Comparison of ENCODE assay signal across 9 mouse cellular contexts in the genomic region with DNA sequence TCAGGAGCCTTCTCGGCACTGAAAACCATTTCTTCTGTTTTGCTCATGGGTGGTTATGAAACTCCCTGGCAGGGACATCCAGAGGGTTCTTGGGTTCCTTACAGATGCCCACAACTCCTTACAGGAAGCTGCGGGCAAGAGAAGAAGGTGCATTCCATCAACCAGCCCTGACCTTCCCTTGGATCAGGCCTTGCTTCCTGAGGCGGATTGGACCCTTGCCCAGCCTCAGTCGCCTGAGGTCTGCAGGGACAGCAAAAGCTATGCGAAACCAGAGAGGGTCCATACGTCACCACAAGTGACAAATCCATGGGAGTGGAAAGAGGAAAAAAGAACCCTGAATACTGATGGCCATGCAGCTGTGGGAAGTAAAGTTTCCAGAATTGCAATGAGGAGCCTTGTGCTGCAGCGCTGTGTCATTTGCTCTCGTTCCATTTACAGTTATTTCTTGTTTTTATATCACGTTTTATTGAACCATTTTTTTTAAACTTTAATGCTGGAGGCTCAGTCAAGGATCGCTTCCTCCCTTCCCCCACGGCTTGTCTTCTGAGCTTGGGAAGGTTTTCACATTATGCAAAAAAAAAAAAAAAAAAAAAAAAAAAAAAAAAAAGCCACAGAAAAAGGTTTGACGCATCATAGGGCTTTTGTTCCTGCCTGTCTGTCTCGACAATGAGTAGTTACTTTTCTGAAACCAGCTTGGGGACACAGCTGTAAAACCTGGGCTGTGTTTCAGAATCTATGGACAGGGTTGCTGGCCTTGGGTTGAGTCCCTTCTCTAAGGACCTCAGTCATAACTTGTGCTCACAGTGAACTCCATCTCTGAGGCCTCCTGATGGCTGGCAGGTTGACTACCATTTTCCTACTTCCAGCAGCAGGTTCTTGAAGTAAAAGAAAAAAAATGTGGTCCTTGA.
DNase-seq lines count a peak whose midpoint lies in the region; ATAC-seq and TF ChIP-seq lines count a peak whose summit lies in the region.
"Had no signal": no experiment of that assay in that cellular context is flagged by ENCODE, and none has a peak within 500 bp of the region (broad histone marks: within the 10 kb centered on the region; RNA-seq: fewer than 3 reads in every experiment).

No protein-coding gene starts in this region.

- ATAC-seq in heart, embryonic 11.5 days (replicated peaks; ENCODE audit: insufficient number of reproducible peaks, low FRiP score, low TSS enrichment), result no peak
- no peak; the same call in 1 of the 2 replicates for ATAC-seq in kidney, embryonic 14.5 days (ENCODE audit: low FRiP score, low TSS enrichment)

- peaks cover 3% of the 10 kb centered on the region; the same call in 1 of the 2 replicates for H3K9me3 ChIP-seq in heart, embryonic 11.5 days (replicated peaks; ENCODE audit: control insufficient read depth, low read length)
- H3K9me3 ChIP-seq in ES-E14 (ENCODE audit: control insufficient read depth, insufficient read depth, low read depth, low read length), result no peaks in the 10 kb centered on the region
- peaks cover 5% of the 10 kb centered on the region; the same call in 1 of the 2 replicates for H3K9me3 ChIP-seq in kidney, embryonic 14.5 days (ENCODE audit: control insufficient read depth, low read length)

- in situ Hi-C loops in ES-E14 (cut with MboI; ENCODE audit: low sequenced_read_pairs in 2 of 2, unreplicated experiment in 2 of 2), result no loop called here

- no peaks in the 10 kb centered on the region for H3K36me3 ChIP-seq in heart, embryonic 11.5 days (ENCODE audit: control insufficient read depth, insufficient read depth, low read length)
- H3K36me3 ChIP-seq in ES-E14 (ENCODE audit: control insufficient read depth, insufficient read depth, low read length, poor library complexity, severe bottlenecking), result no peaks in the 10 kb centered on the region
- no peaks in the 10 kb centered on the region for H3K36me3 ChIP-seq in kidney, embryonic 14.5 days (ENCODE audit: control insufficient read depth, insufficient read depth, low read length)

- H3K4me3 ChIP-seq in heart, embryonic 11.5 days (ENCODE audit: low read depth, low read length), result no peak overlapping the region
- no peak overlapping the region for H3K4me3 ChIP-seq in ES-E14 (ENCODE audit: insufficient read depth in 1 of 2, low read depth in 1 of 2, low read length in 2 of 2, poor library complexity in 1 of 2, severe bottlenecking in 1 of 2)
- H3K4me3 ChIP-seq in kidney, embryonic 14.5 days (ENCODE audit: low read length), result no peak overlapping the region

- H3K27ac ChIP-seq in heart, embryonic 11.5 days (ENCODE audit: low read depth, low read length), result no peak overlapping the region
- no peak overlapping the region for H3K27ac ChIP-seq in ES-E14 (ENCODE audit: insufficient read depth, low read depth, low read length, poor library complexity, severe bottlenecking)
- peak overlapping the region; percentile 59; the same call in 1 of the 2 replicates for H3K27ac ChIP-seq in kidney, embryonic 14.5 days (ENCODE audit: low read depth, low read length)

- no peak overlapping the region for H3K9ac ChIP-seq in heart, embryonic 11.5 days (ENCODE audit: low read depth, low read length)
- no peak overlapping the region for H3K9ac ChIP-seq in ES-E14 (ENCODE audit: insufficient read depth, low read depth, low read length, poor library complexity, severe bottlenecking)
- H3K9ac ChIP-seq in kidney, embryonic 14.5 days (ENCODE audit: low read depth, low read length), result no peak overlapping the region

- no peaks in the 10 kb centered on the region; the same call in 1 of the 2 replicates for H3K4me1 ChIP-seq in heart, embryonic 11.5 days (ENCODE audit: control insufficient read depth, insufficient read depth, low read length)
- H3K4me1 ChIP-seq in ES-E14 (ENCODE audit: control insufficient read depth in 2 of 2, insufficient read depth in 2 of 2, low read length in 2 of 2, poor library complexity in 1 of 2), result 0 out of 4 replicates have a peak, but pooled peaks cover 0 to 1% of the 10 kb centered on the region in 2 experiments
- H3K4me1 ChIP-seq in kidney, embryonic 14.5 days (ENCODE audit: control insufficient read depth, insufficient read depth, low read length), result peaks cover 16% of the 10 kb centered on the region

- no peak overlapping the region for H3K4me2 ChIP-seq in heart, embryonic 11.5 days
- H3K4me2 ChIP-seq in kidney, embryonic 14.5 days (replicated peaks; ENCODE audit: low read depth, low read length), result no peak overlapping the region

- WGBS in heart, embryonic 11.5 days (ENCODE audit: insufficient replicate concordance), result 80% methylated on average over 13 of the region's 13 CpGs
- 54% methylated on average over 13 of the region's 13 CpGs for WGBS in kidney, embryonic 14.5 days

- DNase-seq in heart, adult 11 months, result peak; percentile 89
- DNase-seq in ES-E14 (ENCODE audit: low read depth, low spot score), result no peak
- peak; percentile 24 for DNase-seq in gastrocnemius, postnatal 25 days
- DNase-seq in urinary bladder, postnatal 4 days (ENCODE audit: low spot score in 2 of 2), result no peak
- no peak for DNase-seq in frontal cortex, postnatal 14 days (ENCODE audit: low spot score in 2 of 2)
- no peak for DNase-seq in B cell, adult 2 months
- DNase-seq: cerebellum, adult 9-11 months had no signal

- no peaks in the 10 kb centered on the region for H3K27me3 ChIP-seq in heart, embryonic 11.5 days (ENCODE audit: control insufficient read depth, insufficient read depth, low read length)
- no peaks in the 10 kb centered on the region for H3K27me3 ChIP-seq in kidney, embryonic 14.5 days (ENCODE audit: control insufficient read depth, insufficient read depth, low read length)

TF ChIP-seq in ES-E14, 5 proteins besides CTCF, POLR2A, EP300 and RAD21:
- TF ChIP-seq HCFC1 (IDR thresholded peaks at IDR 0.05; ENCODE audit: borderline replicate concordance, insufficient read depth, low read length) (no peak), ZC3H11A (IDR thresholded peaks at IDR 0.05; ENCODE audit: borderline replicate concordance, low read depth, low read length) (no peak), ZNF384 (IDR thresholded peaks at IDR 0.05; ENCODE audit: low read depth, low read length) (peak; percentile 63; the same call in 1 of the 2 replicates)

Comparison
In these comparisons a context has a peak if more than half of its experiments do, and no peak if none do; other contexts are left out.
1. DNase-seq: peak in heart, adult 11 months (single experiment) and gastrocnemius, postnatal 25 days (single experiment); none in ES-E14 (single experiment), urinary bladder, postnatal 4 days (0 of 2), frontal cortex, postnatal 14 days (0 of 2) and B cell, adult 2 months (0 of 2).